Mouse (Mus musculus) limb, embryonic 11.5 days (tissue): Measurements from ENCODE around the gene Ccin. TPM values are rescaled to one million over a fixed set of nuclear protein-coding genes. Genes with fewer than 3 reads are reported as not detected.

Experiments
- ATAC-seq: fragments of 200-750 bp; cut with Nextera tagmentation; 2 replicates; pipeline ENCODE4 v1.8.0; 2017; ENCODE audit warnings: low read depth; ENCODE audit not compliant: insufficient number of reproducible peaks, low FRiP score, low TSS enrichment
- DNase-seq: peaks from one replicate; pipeline ENCODE4 v3.0.0-alpha.2; 2015; ENCODE audit warnings: low spot score
- H3K27ac ChIP-seq: fragments of 300-500 bp; sonication (generic); replicated peaks from 2 replicates; pipeline ENCODE4 v1.5.1; 2014; ENCODE audit warnings: low read depth, mild to moderate bottlenecking, low read length
- H3K27me3 ChIP-seq: fragments of 300-500 bp; sonication (generic); 2 replicates; pipeline ENCODE4 v1.6.1; 2014; ENCODE audit warnings: mild to moderate bottlenecking, low read length, mixed read lengths; ENCODE audit not compliant: control insufficient read depth, insufficient read depth
- H3K36me3 ChIP-seq: fragments of 300-500 bp; sonication (generic); 2 replicates; pipeline ENCODE4 v1.6.1; 2014; ENCODE audit warnings: mild to moderate bottlenecking, low read length, moderate library complexity, mixed read lengths; ENCODE audit not compliant: control insufficient read depth, insufficient read depth
- H3K4me1 ChIP-seq: fragments of 300-500 bp; sonication (generic); 2 replicates; pipeline ENCODE4 v1.6.1; 2014; ENCODE audit warnings: low read length, mixed read lengths; ENCODE audit not compliant: control insufficient read depth, insufficient read depth
- H3K4me2 ChIP-seq: fragments of 300-500 bp; sonication (generic); 2 replicates; pipeline ENCODE4 v1.6.1; 2014; ENCODE audit warnings: low read depth, mild to moderate bottlenecking, moderate library complexity; ENCODE audit not compliant: severe bottlenecking
- H3K4me3 ChIP-seq: fragments of 300-500 bp; sonication (generic); 2 replicates; pipeline ENCODE4 v1.5.1; 2014; ENCODE audit warnings: low read depth, low read length
- H3K9ac ChIP-seq: fragments of 300-500 bp; sonication (generic); 2 replicates; pipeline ENCODE4 v1.6.1; 2014; ENCODE audit warnings: mild to moderate bottlenecking, low read length
- H3K9me3 ChIP-seq: fragments of 300-500 bp; sonication (generic); 2 replicates; pipeline ENCODE4 v1.6.1; 2016; ENCODE audit warnings: low read length; ENCODE audit not compliant: control insufficient read depth
- WGBS: fragments of 180-500 bp; shearing (Covaris S2); extraction: QIAGEN DNeasy Blood & Tissue Kit; methylation state at CpG from one replicate; pipeline ENCODE4 v1.1.7; 2014; 5-methylcytosine and 5-hydroxymethylcytosine counted together
- polyA plus RNA-seq: library from polyadenylated mRNA; unstranded; fragments of >200 nt; fragmentation: Nextera tagmentation; extraction: Ambion mirVana; gene quantifications from 2 replicates; pipeline ENCODE4 v1.2.1, GENCODE M21; 2014

Ccin gene
- polyA plus RNA-seq, 1 experiment from 2014 or later = not detected

GRCm38 (mm10) chr4:43994342-43994741 lies 11.1 kb downstream of the Ccin start:
- Histone ChIP-seq H3K9ac (no peak overlapping the region), H3K4me2 (no peak overlapping the region), H3K27ac (no peak overlapping the region), H3K9me3 (no peaks in the 10 kb centered on the region; the same call in 1 of the 2 replicates), H3K4me1 (no peaks in the 10 kb centered on the region), H3K36me3 (no peaks in the 10 kb centered on the region), H3K27me3 (no peaks in the 10 kb centered on the region), H3K4me3 (no peak overlapping the region)
- 68% methylated on average over 2 of the region's 2 CpGs for WGBS
- DNase-seq (no peak), ATAC-seq (no peak)

GRCm38 (mm10) chr4:44003622-44004021 lies 20.3 kb downstream of the Ccin start:
- Histone ChIP-seq H3K9ac (no peak overlapping the region), H3K9me3 (no peaks in the 10 kb centered on the region; the same call in 1 of the 2 replicates), H3K36me3 (no peaks in the 10 kb centered on the region), H3K4me3 (no peak overlapping the region), H3K27me3 (no peaks in the 10 kb centered on the region), H3K4me2 (no peak overlapping the region), H3K27ac (no peak overlapping the region), H3K4me1 (no peaks in the 10 kb centered on the region)
- WGBS = 85% methylated on average over 6 of the region's 6 CpGs
- ATAC-seq (no peak), DNase-seq (no peak)

- DNase-seq = no peak
- Histone ChIP-seq H3K4me3 (no peak within 1 kb of the TSS), H3K9ac (no peak within 1 kb of the TSS), H3K36me3 (no peaks in the 10 kb centered on the region), H3K4me1 (no peaks in the 10 kb centered on the region), H3K9me3 (no peaks in the 10 kb centered on the region), H3K4me2 (no peak within 1 kb of the TSS), H3K27ac (no peak within 1 kb of the TSS), H3K27me3 (no peaks in the 10 kb centered on the region)
- ATAC-seq = no peak
- 91% methylated on average over 5 of the region's 5 CpGs for WGBS
Measured at GRCm38 (mm10) chr4:44004126-44004525, 20.8 kb downstream of the Ccin start, which contains the start of gene Clta. Gene Clta (plus strand): TSS chr4:44004452.

- Histone ChIP-seq H3K4me3 (no peak overlapping the region), H3K27ac (no peak overlapping the region), H3K27me3 (no peaks in the 10 kb centered on the region), H3K36me3 (no peaks in the 10 kb centered on the region), H3K4me2 (no peak overlapping the region), H3K9me3 (no peaks in the 10 kb centered on the region), H3K4me1 (no peaks in the 10 kb centered on the region), H3K9ac (no peak overlapping the region)
- ATAC-seq = no peak
- 70% methylated on average over 3 of the region's 3 CpGs for WGBS
- no peak for DNase-seq
Measured at GRCm38 (mm10) chr4:44004623-44005409, 21.5 kb downstream of the Ccin start.

- DNase-seq (no peak), ATAC-seq (no peak)
- Histone ChIP-seq H3K9me3 (no peaks in the 10 kb centered on the region), H3K4me2 (no peak overlapping the region), H3K4me1 (peaks cover 6% of the 10 kb centered on the region; the same call in 1 of the 2 replicates), H3K36me3 (0 out of 2 replicates have a peak, but pooled peaks cover 2% of the 10 kb centered on the region), H3K27ac (no peak overlapping the region), H3K9ac (no peak overlapping the region), H3K27me3 (no peaks in the 10 kb centered on the region), H3K4me3 (no peak overlapping the region)
- WGBS = 91% methylated on average over 1 of the region's 1 CpGs
Measured at GRCm38 (mm10) chr4:44010176-44010575, 26.9 kb downstream of the Ccin start.

- DNase-seq (no peak), ATAC-seq (no peak)
- Histone ChIP-seq H3K27ac (no peak overlapping the region), H3K9me3 (no peaks in the 10 kb centered on the region), H3K4me1 (peaks cover 6% of the 10 kb centered on the region; the same call in 1 of the 2 replicates), H3K9ac (no peak overlapping the region), H3K36me3 (0 out of 2 replicates have a peak, but pooled peaks cover 2% of the 10 kb centered on the region), H3K27me3 (no peaks in the 10 kb centered on the region), H3K4me3 (no peak overlapping the region), H3K4me2 (no peak overlapping the region)
- 48% methylated on average over 2 of the region's 2 CpGs for WGBS
Measured at GRCm38 (mm10) chr4:44010893-44011292, 27.6 kb downstream of the Ccin start.

GRCm38 (mm10) chr4:44011799-44012198 lies 28.5 kb downstream of the Ccin start:
- Histone ChIP-seq H3K4me1 (peaks cover 6% of the 10 kb centered on the region; the same call in 1 of the 2 replicates), H3K4me3 (peak overlapping the region; percentile 85), H3K36me3 (0 out of 2 replicates have a peak, but pooled peaks cover 2% of the 10 kb centered on the region), H3K9me3 (no peaks in the 10 kb centered on the region), H3K27ac (no peak overlapping the region), H3K27me3 (no peaks in the 10 kb centered on the region), H3K4me2 (peak overlapping the region; percentile 70), H3K9ac (peak overlapping the region; percentile 36; the same call in 1 of the 2 replicates)
- no peak for ATAC-seq
- WGBS = 83% methylated on average over 3 of the region's 3 CpGs
- no peak for DNase-seq

GRCm38 (mm10) chr4:44012376-44013367 lies 29.4 kb downstream of the Ccin start:
- WGBS = under 1% methylated on average over 76 of the region's 77 CpGs
- peak; percentile 94 for ATAC-seq

More at GRCm38 (mm10) chr4:44012376-44013367, 29.4 kb downstream of the Ccin start:
- H3K4me2 ChIP-seq = peak overlapping the region; percentile 70
- H3K9me3 ChIP-seq = no peaks in the 10 kb centered on the region
- H3K27ac ChIP-seq = no peak overlapping the region
- H3K4me1 ChIP-seq = peaks cover 6% of the 10 kb centered on the region; the same call in 1 of the 2 replicates
- H3K9ac ChIP-seq = peak overlapping the region; percentile 85
- peak overlapping the region; percentile 85 for H3K4me3 ChIP-seq
- H3K36me3 ChIP-seq = 0 out of 2 replicates have a peak, but pooled peaks cover 2% of the 10 kb centered on the region
- peak; percentile 93 for DNase-seq
- no peaks in the 10 kb centered on the region for H3K27me3 ChIP-seq
